Mouse (Mus musculus): ENCODE results near the gene Narf.

Narf gene

GRCm38 (mm10) chr11:121235475-121236238, 1.4 kb upstream of the Narf start:
- DNase-seq (ENCODE audit: low read depth, low spot score), result peak; percentile 69

- DNase-seq (ENCODE audit: low read depth, low spot score), result peak; percentile 74
These were observed 484 bp downstream of the Narf start for GRCm38 (mm10) chr11:121237345-121238128.

- no peak for DNase-seq (ENCODE audit: low read depth, low spot score)
These were observed 2.6 kb downstream of the Narf start for GRCm38 (mm10) chr11:121239669-121240068.

- DNase-seq (ENCODE audit: low read depth, low spot score), result no peak
These were observed 13.1 kb downstream of the Narf start for GRCm38 (mm10) chr11:121250196-121250595.

GRCm38 (mm10) chr11:121259160-121260100, 22.4 kb downstream of the Narf start, which contains the start of gene Foxk2:
Gene Foxk2 (plus strand): TSS chr11:121259990.
- DNase-seq (ENCODE audit: low read depth, low spot score), result peak; percentile 94

GRCm38 (mm10) chr11:121260211-121260906, 23.3 kb downstream of the Narf start:
- peak; percentile 65 for DNase-seq (ENCODE audit: low read depth, low spot score)

GRCm38 (mm10) chr11:121261074-121261473, 24.0 kb downstream of the Narf start:
- DNase-seq (ENCODE audit: low read depth, low spot score), result no peak

GRCm38 (mm10) chr11:121277516-121277915, 40.5 kb downstream of the Narf start:
- DNase-seq (ENCODE audit: low read depth, low spot score), result no peak

GRCm38 (mm10) chr11:121278011-121278410, 41.0 kb downstream of the Narf start:
- DNase-seq (ENCODE audit: low read depth, low spot score), result no peak

GRCm38 (mm10) chr11:121282911-121283310, 45.9 kb downstream of the Narf start:
- no peak for DNase-seq (ENCODE audit: low read depth, low spot score)

- DNase-seq (ENCODE audit: low read depth, low spot score), result peak; percentile 9
These were observed 52.8 kb downstream of the Narf start for GRCm38 (mm10) chr11:121289859-121290258.

- no peak for DNase-seq (ENCODE audit: low read depth, low spot score)
These were observed 57.7 kb downstream of the Narf start for GRCm38 (mm10) chr11:121294771-121295170.

- no peak for DNase-seq (ENCODE audit: low read depth, low spot score)
These were observed 61.4 kb downstream of the Narf start for GRCm38 (mm10) chr11:121298493-121298892.

- no peak for DNase-seq (ENCODE audit: low read depth, low spot score)
These were observed 63.2 kb downstream of the Narf start for GRCm38 (mm10) chr11:121300265-121300664.

GRCm38 (mm10) chr11:121305371-121305770, 68.3 kb downstream of the Narf start:
- no peak for DNase-seq (ENCODE audit: low read depth, low spot score)
